Mouse (Mus musculus) kidney, embryonic 16.5 days (tissue): ENCODE measurements at regions not wholly inside any gene's neighbourhood (a gene's known extent, or its start where the extent isn't known, plus 50 kb on each side); places are given as distances from the start of the nearest gene placed in this dataset.
A peak's percentile ranks its signal among the peaks of the same experiment; 100 is the strongest.

ENCODE experiments used
- ATAC-seq: fragments of 200-750 bp; cut with Nextera tagmentation; 2 replicates; pipeline ENCODE4 v1.8.0; 2017; ENCODE audit warnings: moderate TSS enrichment; ENCODE audit not compliant: low FRiP score, low TSS enrichment
- H3K27ac ChIP-seq: fragments of 300-500 bp; sonication (generic); 2 replicates; pipeline ENCODE4 v1.5.1; 2014; ENCODE audit warnings: low read length
- H3K27me3 ChIP-seq: fragments of 300-500 bp; sonication (generic); 2 replicates; pipeline ENCODE4 v1.6.1; 2014; ENCODE audit warnings: low read length, control low read depth, mixed read lengths; ENCODE audit not compliant: insufficient read depth
- H3K36me3 ChIP-seq: fragments of 300-500 bp; sonication (generic); 2 replicates; pipeline ENCODE4 v1.6.1; 2014; ENCODE audit warnings: low read length, control low read depth, mixed read lengths; ENCODE audit not compliant: insufficient read depth
- H3K4me1 ChIP-seq: fragments of 300-500 bp; sonication (generic); 2 replicates; pipeline ENCODE4 v1.6.1; 2014; ENCODE audit warnings: low read length, control low read depth, mixed read lengths; ENCODE audit not compliant: insufficient read depth
- H3K4me2 ChIP-seq: fragments of 300-500 bp; sonication (generic); replicated peaks from 2 replicates; pipeline ENCODE4 v1.6.1; 2014; ENCODE audit warnings: low read depth, low read length
- H3K4me3 ChIP-seq: fragments of 300-500 bp; sonication (generic); 2 replicates; pipeline ENCODE4 v1.5.1; 2014; ENCODE audit warnings: mild to moderate bottlenecking, low read length
- H3K9ac ChIP-seq: fragments of 300-500 bp; sonication (generic); replicated peaks from 2 replicates; pipeline ENCODE4 v1.6.1; 2014; ENCODE audit warnings: low read length
- H3K9me3 ChIP-seq: fragments of 300-500 bp; sonication (generic); 2 replicates; pipeline ENCODE4 v1.6.1; 2016; ENCODE audit warnings: low read length, control low read depth
- WGBS: fragments of 180-500 bp; shearing (Covaris S2); extraction: QIAGEN DNeasy Blood & Tissue Kit; methylation state at CpG from one replicate; pipeline ENCODE4 v1.1.7; 2014; 5-methylcytosine and 5-hydroxymethylcytosine counted together

DNA sequence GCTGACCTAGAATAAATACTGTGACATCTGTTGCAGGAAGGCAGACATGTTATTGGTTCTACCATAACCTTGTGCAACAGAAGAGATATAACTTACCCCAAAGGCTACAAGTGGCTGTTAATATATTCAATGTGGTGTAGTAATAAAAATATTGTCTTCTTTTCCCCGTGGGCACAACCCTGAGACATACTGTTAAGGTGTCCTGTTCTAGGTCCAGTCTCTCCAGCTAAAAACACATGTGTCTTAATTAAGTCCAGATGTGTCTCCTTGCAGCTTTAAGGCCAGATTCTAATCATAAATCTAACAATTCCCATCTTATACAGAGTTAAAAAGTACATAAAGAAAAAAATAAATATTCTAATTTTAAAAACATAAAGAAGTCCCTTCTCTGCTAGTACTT is 175.8 kb downstream of the 4933402N22Rik start:
- no peak overlapping the region for H3K9ac ChIP-seq
- H3K4me2 ChIP-seq: no peak overlapping the region
- H3K4me1 ChIP-seq: no peaks in the 10 kb centered on the region
- H3K27ac ChIP-seq: no peak overlapping the region
- H3K9me3 ChIP-seq: no peaks in the 10 kb centered on the region
- H3K27me3 ChIP-seq: no peaks in the 10 kb centered on the region
- ATAC-seq: no peak
- WGBS: 62% methylated on average over 1 of the region's 1 CpGs
- no peaks in the 10 kb centered on the region for H3K36me3 ChIP-seq
- H3K4me3 ChIP-seq: no peak overlapping the region

DNA sequence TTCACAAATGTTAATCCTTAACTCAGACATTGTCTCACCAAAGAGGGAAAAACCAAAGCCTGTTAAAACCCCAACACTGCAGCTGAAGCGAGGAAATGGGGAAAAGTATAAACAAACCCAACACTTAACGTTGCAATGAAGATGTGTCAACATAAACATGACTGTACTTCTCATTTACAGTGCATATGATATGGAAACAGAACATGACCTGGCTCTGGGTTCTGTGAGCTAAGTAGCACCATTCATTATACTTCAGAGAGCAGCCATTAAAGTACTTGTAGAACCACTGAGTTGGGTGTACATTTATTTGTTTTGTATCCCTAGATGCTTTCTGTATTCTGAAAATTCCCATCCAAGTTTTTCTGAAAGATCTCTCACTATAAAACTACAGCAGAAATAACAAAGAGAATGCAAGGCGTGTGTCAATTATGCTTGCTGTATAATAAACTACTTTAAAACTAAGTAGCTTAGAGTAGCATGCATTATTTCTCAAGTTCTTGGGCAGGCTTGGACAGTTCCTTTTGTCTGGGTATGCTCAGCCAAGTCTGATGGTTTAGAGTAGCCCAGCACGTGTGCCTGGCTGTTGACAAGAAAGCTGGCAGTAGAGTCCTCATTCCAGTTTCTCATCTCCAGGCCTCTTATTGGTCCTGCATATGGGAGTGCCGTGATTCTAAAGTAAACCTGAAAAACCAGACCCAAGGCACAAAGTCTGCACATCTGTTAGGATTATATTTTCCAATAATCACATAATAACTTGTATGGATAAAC is 198.9 kb downstream of the 4933402N22Rik start:
- no peaks in the 10 kb centered on the region for H3K9me3 ChIP-seq
- ATAC-seq: no peak
- H3K4me2 ChIP-seq: no peak overlapping the region
- no peak overlapping the region for H3K9ac ChIP-seq
- H3K4me1 ChIP-seq: no peaks in the 10 kb centered on the region
- H3K27ac ChIP-seq: no peak overlapping the region
- WGBS: 70% methylated on average over 5 of the region's 5 CpGs
- H3K4me3 ChIP-seq: no peak overlapping the region
- H3K36me3 ChIP-seq: no peaks in the 10 kb centered on the region
- no peaks in the 10 kb centered on the region for H3K27me3 ChIP-seq

- ATAC-seq: no peak
- Histone ChIP-seq H3K27ac (no peak overlapping the region), H3K4me1 (no peaks in the 10 kb centered on the region), H3K9ac (no peak overlapping the region), H3K36me3 (no peaks in the 10 kb centered on the region), H3K4me2 (no peak overlapping the region), H3K9me3 (no peaks in the 10 kb centered on the region), H3K27me3 (no peaks in the 10 kb centered on the region), H3K4me3 (no peak overlapping the region)
- WGBS: 89% methylated on average over 5 of the region's 5 CpGs
Measured at GRCm38 (mm10) chr5:12124935-12125334, 207.1 kb downstream of the 4933402N22Rik start.

DNA sequence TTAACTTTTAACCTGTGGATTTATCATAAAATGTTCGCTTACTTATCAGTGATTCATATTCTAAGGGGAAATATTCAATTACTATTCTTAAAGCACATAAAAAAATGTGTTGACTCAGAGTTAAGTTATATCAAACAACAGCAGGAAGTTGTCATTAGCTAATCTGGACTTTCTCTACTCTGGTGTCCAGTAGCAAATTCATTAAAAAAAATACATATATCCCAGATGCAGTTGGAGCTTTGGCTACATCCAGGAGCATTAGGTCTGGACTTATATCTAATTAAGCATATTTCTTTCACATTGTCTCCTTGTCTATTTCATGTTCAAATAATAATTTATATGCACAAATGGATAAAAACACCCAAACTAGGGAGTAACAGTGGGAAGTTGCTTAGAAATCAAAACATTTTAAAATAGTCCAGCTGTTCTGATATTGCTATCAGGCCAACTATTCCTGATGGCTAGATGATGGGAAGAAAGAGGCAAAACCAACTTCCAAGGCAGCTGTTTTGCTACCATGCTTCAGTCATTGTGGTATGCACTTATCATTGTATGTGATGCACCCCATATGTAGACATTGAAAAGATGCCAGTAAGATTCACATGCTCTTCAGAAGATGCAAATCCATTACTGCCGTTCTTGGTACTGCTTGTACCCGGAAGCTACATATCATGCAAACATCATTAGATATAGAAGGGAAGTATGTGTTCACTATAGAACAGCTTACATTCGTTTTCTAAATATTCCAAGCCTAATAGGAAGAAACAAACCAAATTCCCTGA is 209.8 kb downstream of the 4933402N22Rik start:
- ATAC-seq: no peak; the same call in 1 of the 2 replicates

GRCm38 (mm10) chr5:12138961-12139360 is 221.1 kb downstream of the 4933402N22Rik start:
- Histone ChIP-seq H3K36me3 (no peaks in the 10 kb centered on the region), H3K27me3 (no peaks in the 10 kb centered on the region), H3K4me2 (no peak overlapping the region), H3K27ac (no peak overlapping the region), H3K4me1 (no peaks in the 10 kb centered on the region), H3K9me3 (no peaks in the 10 kb centered on the region), H3K4me3 (no peak overlapping the region), H3K9ac (no peak overlapping the region)
- no peak for ATAC-seq

More for the DNA sequence above, 209.8 kb downstream of the 4933402N22Rik start:
- H3K27me3 ChIP-seq: no peaks in the 10 kb centered on the region
- H3K9me3 ChIP-seq: no peaks in the 10 kb centered on the region
- H3K9ac ChIP-seq: no peak overlapping the region
- H3K4me1 ChIP-seq: no peaks in the 10 kb centered on the region
- H3K27ac ChIP-seq: no peak overlapping the region
- no peak overlapping the region for H3K4me2 ChIP-seq
- 69% methylated on average over 4 of the region's 4 CpGs for WGBS
- H3K4me3 ChIP-seq: no peak overlapping the region
- H3K36me3 ChIP-seq: no peaks in the 10 kb centered on the region

DNA sequence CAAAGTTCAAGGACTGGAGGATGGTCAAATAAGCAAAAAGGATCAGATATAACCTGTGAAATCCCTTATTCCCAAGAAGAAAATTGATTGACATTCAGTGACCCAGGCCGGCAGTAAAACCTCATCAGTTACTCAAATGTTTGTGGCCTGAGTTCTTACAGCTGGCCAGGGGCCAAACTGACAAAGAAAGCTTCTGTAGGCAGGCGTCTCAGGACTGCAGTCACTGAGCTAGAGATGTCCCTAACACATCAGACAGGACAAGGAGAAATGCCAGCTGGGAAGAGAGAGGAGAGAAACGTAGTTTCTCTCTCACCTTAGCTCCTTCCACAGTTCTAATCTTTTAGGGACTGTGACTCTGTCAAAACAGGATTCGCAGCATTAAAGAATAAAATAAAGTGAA is 229.9 kb upstream of the Sema3d start:
- H3K36me3 ChIP-seq: no peaks in the 10 kb centered on the region
- no peak overlapping the region for H3K4me3 ChIP-seq
- ATAC-seq: no peak
- H3K9ac ChIP-seq: no peak overlapping the region
- H3K9me3 ChIP-seq: no peaks in the 10 kb centered on the region
- H3K27me3 ChIP-seq: no peaks in the 10 kb centered on the region
- H3K4me1 ChIP-seq: no peaks in the 10 kb centered on the region
- H3K4me2 ChIP-seq: no peak overlapping the region
- H3K27ac ChIP-seq: no peak overlapping the region
- 32% methylated on average over 4 of the region's 4 CpGs for WGBS

GRCm38 (mm10) chr5:12154551-12155091 is 228.6 kb upstream of the Sema3d start:
- H3K9me3 ChIP-seq: no peaks in the 10 kb centered on the region
- WGBS: 52% methylated on average over 3 of the region's 3 CpGs
- no peaks in the 10 kb centered on the region for H3K4me1 ChIP-seq
- no peaks in the 10 kb centered on the region for H3K27me3 ChIP-seq
- H3K4me2 ChIP-seq: no peak overlapping the region
- H3K9ac ChIP-seq: no peak overlapping the region
- no peak overlapping the region for H3K27ac ChIP-seq
- H3K4me3 ChIP-seq: no peak overlapping the region
- no peaks in the 10 kb centered on the region for H3K36me3 ChIP-seq
- peak; percentile 49; the same call in 1 of the 2 replicates for ATAC-seq

DNA sequence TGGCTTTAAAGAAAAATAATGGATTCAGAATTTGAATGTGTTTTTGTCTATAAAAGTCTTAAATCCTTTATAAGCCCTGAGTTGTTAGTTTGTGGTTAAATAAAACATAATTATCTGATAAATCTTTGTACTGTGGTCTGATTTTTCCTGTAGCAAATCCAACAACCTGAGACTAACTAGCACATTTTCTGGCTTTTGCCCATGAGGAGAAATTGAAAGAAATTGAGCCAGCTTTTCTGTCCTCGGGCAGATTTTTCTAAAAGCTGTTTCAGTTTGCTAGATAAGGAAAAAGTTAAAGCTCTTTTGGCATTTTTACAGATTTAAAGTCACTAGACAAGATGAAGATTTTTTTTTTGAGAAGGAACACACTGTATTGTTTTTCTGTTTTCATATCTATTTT is 191.5 kb upstream of the Sema3d start:
- Histone ChIP-seq H3K9ac (no peak overlapping the region), H3K9me3 (no peaks in the 10 kb centered on the region), H3K27ac (no peak overlapping the region), H3K4me1 (no peaks in the 10 kb centered on the region), H3K4me2 (no peak overlapping the region), H3K27me3 (no peaks in the 10 kb centered on the region), H3K4me3 (no peak overlapping the region), H3K36me3 (no peaks in the 10 kb centered on the region)
- 68% methylated on average over 1 of the region's 1 CpGs for WGBS
- ATAC-seq: no peak

- no peak for ATAC-seq
- Histone ChIP-seq H3K27ac (no peak overlapping the region), H3K4me1 (no peaks in the 10 kb centered on the region), H3K4me3 (no peak overlapping the region), H3K9me3 (no peaks in the 10 kb centered on the region), H3K4me2 (no peak overlapping the region), H3K9ac (no peak overlapping the region), H3K36me3 (no peaks in the 10 kb centered on the region), H3K27me3 (no peaks in the 10 kb centered on the region)
- 60% methylated on average over 1 of the region's 1 CpGs for WGBS
Measured at GRCm38 (mm10) chr5:12207452-12207851, 175.7 kb upstream of the Sema3d start.

DNA sequence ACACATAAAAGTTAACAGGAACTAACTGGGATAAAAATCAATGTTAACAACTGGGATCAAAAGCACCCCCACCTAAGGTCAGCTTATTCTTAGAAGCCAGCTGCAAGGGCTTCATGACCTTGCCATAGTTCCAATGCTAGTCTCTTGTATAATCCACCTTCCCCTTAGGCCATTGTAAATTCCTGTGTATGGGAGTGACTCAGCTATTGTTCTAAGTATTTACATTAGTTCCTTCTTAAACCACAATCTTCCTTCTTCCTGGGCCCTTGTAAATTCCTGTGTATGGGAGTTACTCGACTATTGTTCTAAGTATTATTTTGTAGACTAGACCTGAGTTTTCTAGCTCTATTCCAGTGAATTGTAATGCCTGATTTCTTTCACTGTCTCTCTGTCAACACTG is 173.6 kb upstream of the Sema3d start:
- no peak for ATAC-seq

More for the DNA sequence above, 173.6 kb upstream of the Sema3d start:
- H3K9ac ChIP-seq: no peak overlapping the region
- no peaks in the 10 kb centered on the region for H3K4me1 ChIP-seq
- WGBS: 79% methylated on average over 1 of the region's 1 CpGs
- no peaks in the 10 kb centered on the region for H3K36me3 ChIP-seq
- no peaks in the 10 kb centered on the region for H3K9me3 ChIP-seq
- no peak overlapping the region for H3K27ac ChIP-seq
- H3K27me3 ChIP-seq: no peaks in the 10 kb centered on the region
- H3K4me2 ChIP-seq: no peak overlapping the region
- H3K4me3 ChIP-seq: no peak overlapping the region
